Mouse (Mus musculus) liver, adult 2 months (tissue): Measurements from ENCODE around the gene Mindy4. TPM values are rescaled to one million over a fixed set of nuclear protein-coding genes. Genes with fewer than 3 reads are reported as not detected.

ENCODE experiments used
- DNase-seq: peaks from one replicate; pipeline ENCODE4 v3.0.0-alpha.2; 2011; ENCODE audit warnings: low read depth, low spot score; ENCODE audit errors: extremely low read depth
- H3K27ac ChIP-seq: fragments of 200-500 bp; replicated peaks from 2 replicates; pipeline ENCODE4 v1.5.1; 2012; ENCODE audit warnings: low read depth, mild to moderate bottlenecking, control low read depth, inconsistent platforms, low read length; ENCODE audit not compliant: insufficient read depth
- H3K27me3 ChIP-seq: fragments of 200-500 bp; 2 replicates; pipeline ENCODE4 v1.6.1; 2012; ENCODE audit warnings: mild to moderate bottlenecking, moderate library complexity, low read length, inconsistent platforms; ENCODE audit not compliant: control insufficient read depth, insufficient read depth
- H3K36me3 ChIP-seq: fragments of 200-500 bp; 2 replicates; pipeline ENCODE4 v1.6.1; 2012; ENCODE audit warnings: low read length, inconsistent platforms; ENCODE audit not compliant: control insufficient read depth, insufficient read depth
- H3K4me1 ChIP-seq: fragments of 200-500 bp; 2 replicates; pipeline ENCODE4 v1.6.1; 2011; ENCODE audit warnings: low read length; ENCODE audit not compliant: control insufficient read depth, insufficient read depth
- H3K4me3 ChIP-seq: fragments of 200-500 bp; 2 replicates; pipeline ENCODE4 v1.5.1; 2011; ENCODE audit warnings: low read depth, mild to moderate bottlenecking, control low read depth, low read length, moderate library complexity; ENCODE audit not compliant: insufficient read depth
- H3K79me2 ChIP-seq: fragments of 200-500 bp; 2 replicates; pipeline ENCODE4 v1.6.1; 2012; ENCODE audit warnings: inconsistent platforms, mild to moderate bottlenecking, low read length, moderate library complexity; ENCODE audit not compliant: control insufficient read depth, insufficient read depth
- H3K9ac ChIP-seq: fragments of 200-500 bp; 2 replicates; pipeline ENCODE4 v1.6.1; 2012; ENCODE audit warnings: low read depth, mild to moderate bottlenecking, control low read depth, inconsistent platforms, low read length
- CTCF ChIP-seq: fragments of 200-500 bp; IDR thresholded peaks from 2 replicates; pipeline ENCODE4 v1.5.1; 2011; ENCODE audit warnings: low read depth, low read length, control low read depth
- POLR2A ChIP-seq: fragments of 200-500 bp; IDR thresholded peaks from 2 replicates; pipeline ENCODE4 v1.6.1; 2011; ENCODE audit warnings: low read length, control low read depth; ENCODE audit not compliant: insufficient read depth; ENCODE audit errors: extremely low read depth
- WGBS: fragments of 180-500 bp; shearing (Covaris S2); methylation state at CpG from one replicate; pipeline ENCODE4 v1.1.7; 2018; 5-methylcytosine and 5-hydroxymethylcytosine counted together
- polyA plus RNA-seq: library from polyadenylated mRNA; depleted of rRNA; stranded (reverse); fragments of >200 nt; gene quantifications from 2 replicates; pipeline ENCODE4 v1.2.3, GENCODE M21; 2012
- total RNA-seq: library from RNA; depleted of rRNA; stranded (reverse); fragments of >200 nt; gene quantifications from 2 replicates; pipeline ENCODE4 v1.2.3, GENCODE M21; 2014

Gene Mindy4
- total and polyA plus RNA-seq, 2 experiments, result 4.1 to 4.3 TPM

GRCm38 (mm10) chr6:55169818-55170217 lies 33.4 kb upstream of the Mindy4 start:
- TF ChIP-seq CTCF (no peak), POLR2A (no peak)
- WGBS, result 48% methylated on average over 5 of the region's 5 CpGs
- no peak for DNase-seq
- Histone ChIP-seq H3K4me3 (no peak overlapping the region), H3K9ac (no peak overlapping the region), H3K79me2 (no peaks in the 10 kb centered on the region), H3K4me1 (peaks cover 7% of the 10 kb centered on the region; the same call in 1 of the 2 replicates), H3K27me3 (no peaks in the 10 kb centered on the region), H3K36me3 (peaks cover 4% of the 10 kb centered on the region), H3K27ac (no peak overlapping the region)

GRCm38 (mm10) chr6:55171638-55172037 lies 31.5 kb upstream of the Mindy4 start:
- DNase-seq, result peak; percentile 43
- TF ChIP-seq CTCF, result peak; percentile 18; the same call in 1 of the 2 replicates
- no peak for TF ChIP-seq POLR2A
- H3K4me1 ChIP-seq, result peaks cover 13% of the 10 kb centered on the region
- peaks cover 4% of the 10 kb centered on the region for H3K36me3 ChIP-seq
- H3K9ac ChIP-seq, result no peak overlapping the region
- 29% methylated on average over 4 of the region's 4 CpGs for WGBS
- no peak overlapping the region for H3K27ac ChIP-seq
- no peaks in the 10 kb centered on the region for H3K27me3 ChIP-seq
- H3K79me2 ChIP-seq, result no peaks in the 10 kb centered on the region
- H3K4me3 ChIP-seq, result no peak overlapping the region

- peaks cover 4% of the 10 kb centered on the region for H3K36me3 ChIP-seq
- 29% methylated on average over 10 of the region's 10 CpGs for WGBS
- H3K4me1 ChIP-seq, result peaks cover 20% of the 10 kb centered on the region
- peak overlapping the region; percentile 86 for H3K9ac ChIP-seq
- no peak for TF ChIP-seq CTCF
- 0 out of 2 replicates have a peak, but pooled peaks have one; percentile 20 for TF ChIP-seq POLR2A
- H3K27me3 ChIP-seq, result no peaks in the 10 kb centered on the region
- no peak for DNase-seq
- peak overlapping the region; percentile 79 for H3K27ac ChIP-seq
- H3K79me2 ChIP-seq, result no peaks in the 10 kb centered on the region
- peak overlapping the region; percentile 43 for H3K4me3 ChIP-seq
Measured at GRCm38 (mm10) chr6:55173171-55173570, 30.0 kb upstream of the Mindy4 start.

GRCm38 (mm10) chr6:55173941-55174349 lies 29.2 kb upstream of the Mindy4 start:
- Histone ChIP-seq H3K36me3 (peaks cover 4% of the 10 kb centered on the region), H3K27ac (peak overlapping the region; percentile 79), H3K27me3 (no peaks in the 10 kb centered on the region), H3K79me2 (no peaks in the 10 kb centered on the region), H3K4me1 (peaks cover 20% of the 10 kb centered on the region), H3K4me3 (peak overlapping the region; percentile 43), H3K9ac (peak overlapping the region; percentile 86)
- peak; percentile 60 for DNase-seq
- whole genome bisulfite sequencing, result 16% methylated on average over 3 of the region's 3 CpGs
- TF ChIP-seq POLR2A (no peak), CTCF (no peak)

- Histone ChIP-seq H3K79me2 (no peaks in the 10 kb centered on the region), H3K27me3 (no peaks in the 10 kb centered on the region), H3K9ac (peak within 1 kb of the TSS; percentile 86), H3K27ac (peak within 1 kb of the TSS; percentile 96), H3K4me3 (peak within 1 kb of the TSS; percentile 43), H3K36me3 (peaks cover 4% of the 10 kb centered on the region), H3K4me1 (peaks cover 22% of the 10 kb centered on the region)
- TF ChIP-seq CTCF (no peak), POLR2A (peak; percentile 89; the same call in 1 of the 2 replicates)
- DNase-seq, result peak; percentile 97
- WGBS, result 33% methylated on average over 1 of the region's 1 CpGs
Measured at GRCm38 (mm10) chr6:55174741-55175181, 28.4 kb upstream of the Mindy4 start, which contains the start of gene Inmt. Inmt (minus strand) TSS chr6:55175043.

GRCm38 (mm10) chr6:55175456-55175855 lies 27.7 kb upstream of the Mindy4 start:
- 9% methylated on average over 2 of the region's 2 CpGs for WGBS
- peak; percentile 95 for DNase-seq
- TF ChIP-seq CTCF (no peak), POLR2A (no peak)
- Histone ChIP-seq H3K27ac (peak overlapping the region; percentile 96), H3K36me3 (peaks cover 4% of the 10 kb centered on the region), H3K79me2 (no peaks in the 10 kb centered on the region), H3K4me1 (peaks cover 22% of the 10 kb centered on the region), H3K4me3 (no peak overlapping the region), H3K9ac (peak overlapping the region; percentile 50; the same call in 1 of the 2 replicates), H3K27me3 (no peaks in the 10 kb centered on the region)
